Mouse (Mus musculus): ENCODE results near the gene Sh3bgrl3. TPM values are rescaled to one million over a fixed set of nuclear protein-coding genes. Genes with fewer than 3 reads are reported as not detected.

The Sh3bgrl3 gene
- polyA plus RNA-seq, 1 experiment from 2014 or later = 397 TPM

- Histone ChIP-seq H3K27me3 (ENCODE audit: control insufficient read depth, insufficient read depth, low read length) (no peaks in the 10 kb centered on the region), H3K9me3 (replicated peaks; ENCODE audit: control insufficient read depth, low read length) (no peaks in the 10 kb centered on the region), H3K4me2 (ENCODE audit: low read depth, low read length) (no peak within 1 kb of the TSS), H3K9ac (ENCODE audit: low read length) (no peak within 1 kb of the TSS), H3K36me3 (ENCODE audit: control insufficient read depth, insufficient read depth, low read length) (no peaks in the 10 kb centered on the region), H3K4me3 (replicated peaks; ENCODE audit: low read length) (peak within 1 kb of the TSS; percentile 5; the same call in 1 of the 2 replicates), H3K4me1 (ENCODE audit: control insufficient read depth, insufficient read depth, low read length) (no peaks in the 10 kb centered on the region), H3K27ac (ENCODE audit: low read length) (0 out of 2 replicates have a peak within 1 kb of the TSS, but pooled peaks have one; percentile 11)
- no peak for ATAC-seq (ENCODE audit: insufficient read depth, low FRiP score)
- WGBS = 55% methylated on average over 3 of the region's 3 CpGs
Measured at GRCm38 (mm10) chr4:134094923-134095547, 33.6 kb downstream of the Sh3bgrl3 start, which contains the start of gene Cd52. Gene Cd52 (minus strand): TSS chr4:134095082.

- Histone ChIP-seq H3K36me3 (ENCODE audit: control insufficient read depth, insufficient read depth, low read length) (no peaks in the 10 kb centered on the region), H3K4me2 (ENCODE audit: low read depth, low read length) (no peak overlapping the region), H3K4me1 (ENCODE audit: control insufficient read depth, insufficient read depth, low read length) (no peaks in the 10 kb centered on the region), H3K27ac (ENCODE audit: low read length) (no peak overlapping the region), H3K4me3 (replicated peaks; ENCODE audit: low read length) (peak overlapping the region; percentile 5; the same call in 1 of the 2 replicates), H3K9me3 (replicated peaks; ENCODE audit: control insufficient read depth, low read length) (no peaks in the 10 kb centered on the region), H3K27me3 (ENCODE audit: control insufficient read depth, insufficient read depth, low read length) (no peaks in the 10 kb centered on the region), H3K9ac (ENCODE audit: low read length) (no peak overlapping the region)
- no peak for ATAC-seq (ENCODE audit: insufficient read depth, low FRiP score)
- WGBS = 79% methylated on average over 7 of the region's 7 CpGs
Measured at GRCm38 (mm10) chr4:134094004-134094564, 34.5 kb downstream of the Sh3bgrl3 start.

GRCm38 (mm10) chr4:134092382-134093288 lies 36.0 kb downstream of the Sh3bgrl3 start:
- Histone ChIP-seq H3K27me3 (ENCODE audit: control insufficient read depth, insufficient read depth, low read length) (no peaks in the 10 kb centered on the region), H3K9ac (ENCODE audit: low read length) (no peak overlapping the region), H3K4me1 (ENCODE audit: control insufficient read depth, insufficient read depth, low read length) (no peaks in the 10 kb centered on the region), H3K27ac (ENCODE audit: low read length) (no peak overlapping the region), H3K4me3 (replicated peaks; ENCODE audit: low read length) (no peak overlapping the region), H3K4me2 (ENCODE audit: low read depth, low read length) (no peak overlapping the region), H3K9me3 (replicated peaks; ENCODE audit: control insufficient read depth, low read length) (no peaks in the 10 kb centered on the region), H3K36me3 (ENCODE audit: control insufficient read depth, insufficient read depth, low read length) (no peaks in the 10 kb centered on the region)
- ATAC-seq (ENCODE audit: insufficient read depth, low FRiP score) = no peak
- WGBS = 70% methylated on average over 6 of the region's 6 CpGs

GRCm38 (mm10) chr4:134091225-134091529 lies 37.4 kb downstream of the Sh3bgrl3 start:
- no peaks in the 10 kb centered on the region for H3K4me1 ChIP-seq (ENCODE audit: control insufficient read depth, insufficient read depth, low read length)
- H3K36me3 ChIP-seq (ENCODE audit: control insufficient read depth, insufficient read depth, low read length) = no peaks in the 10 kb centered on the region
- no peak overlapping the region for H3K4me3 ChIP-seq (replicated peaks; ENCODE audit: low read length)
- no peak for ATAC-seq (ENCODE audit: insufficient read depth, low FRiP score)
- H3K9me3 ChIP-seq (replicated peaks; ENCODE audit: control insufficient read depth, low read length) = no peaks in the 10 kb centered on the region
- no peak overlapping the region for H3K27ac ChIP-seq (ENCODE audit: low read length)
- H3K27me3 ChIP-seq (ENCODE audit: control insufficient read depth, insufficient read depth, low read length) = no peaks in the 10 kb centered on the region
- H3K4me2 ChIP-seq (ENCODE audit: low read depth, low read length) = no peak overlapping the region
- WGBS = 84% methylated on average over 6 of the region's 6 CpGs
- no peak overlapping the region for H3K9ac ChIP-seq (ENCODE audit: low read length)

GRCm38 (mm10) chr4:134090521-134091224 lies 37.9 kb downstream of the Sh3bgrl3 start:
- no peak overlapping the region for H3K27ac ChIP-seq (ENCODE audit: low read length)
- 80% methylated on average over 16 of the region's 16 CpGs for WGBS
- no peak overlapping the region for H3K9ac ChIP-seq (ENCODE audit: low read length)
- no peaks in the 10 kb centered on the region for H3K9me3 ChIP-seq (replicated peaks; ENCODE audit: control insufficient read depth, low read length)
- ATAC-seq (ENCODE audit: insufficient read depth, low FRiP score) = no peak
- no peaks in the 10 kb centered on the region for H3K4me1 ChIP-seq (ENCODE audit: control insufficient read depth, insufficient read depth, low read length)
- no peaks in the 10 kb centered on the region for H3K27me3 ChIP-seq (ENCODE audit: control insufficient read depth, insufficient read depth, low read length)
- no peak overlapping the region for H3K4me3 ChIP-seq (replicated peaks; ENCODE audit: low read length)
- H3K4me2 ChIP-seq (ENCODE audit: low read depth, low read length) = no peak overlapping the region
- no peaks in the 10 kb centered on the region for H3K36me3 ChIP-seq (ENCODE audit: control insufficient read depth, insufficient read depth, low read length)

- H3K4me1 ChIP-seq (ENCODE audit: control insufficient read depth, insufficient read depth, low read length) = no peaks in the 10 kb centered on the region
- ATAC-seq (ENCODE audit: insufficient read depth, low FRiP score) = no peak
- H3K27ac ChIP-seq (ENCODE audit: low read length) = no peak overlapping the region
- 79% methylated on average over 9 of the region's 9 CpGs for WGBS
- no peak overlapping the region for H3K4me3 ChIP-seq (replicated peaks; ENCODE audit: low read length)
- no peaks in the 10 kb centered on the region for H3K36me3 ChIP-seq (ENCODE audit: control insufficient read depth, insufficient read depth, low read length)
- no peaks in the 10 kb centered on the region for H3K9me3 ChIP-seq (replicated peaks; ENCODE audit: control insufficient read depth, low read length)
- no peaks in the 10 kb centered on the region for H3K27me3 ChIP-seq (ENCODE audit: control insufficient read depth, insufficient read depth, low read length)
- H3K9ac ChIP-seq (ENCODE audit: low read length) = no peak overlapping the region
- H3K4me2 ChIP-seq (ENCODE audit: low read depth, low read length) = no peak overlapping the region
Measured at GRCm38 (mm10) chr4:134089029-134089428, 39.6 kb downstream of the Sh3bgrl3 start.

GRCm38 (mm10) chr4:134087412-134087811 lies 41.2 kb downstream of the Sh3bgrl3 start:
- H3K36me3 ChIP-seq (ENCODE audit: control insufficient read depth, insufficient read depth, low read length) = no peaks in the 10 kb centered on the region
- no peaks in the 10 kb centered on the region for H3K27me3 ChIP-seq (ENCODE audit: control insufficient read depth, insufficient read depth, low read length)
- H3K4me3 ChIP-seq (replicated peaks; ENCODE audit: low read length) = no peak overlapping the region
- 26% methylated on average over 7 of the region's 7 CpGs for WGBS
- peak; percentile 54; the same call in 1 of the 2 replicates for ATAC-seq (ENCODE audit: insufficient read depth, low FRiP score)
- H3K27ac ChIP-seq (ENCODE audit: low read length) = no peak overlapping the region
- H3K9me3 ChIP-seq (replicated peaks; ENCODE audit: control insufficient read depth, low read length) = no peaks in the 10 kb centered on the region
- no peak overlapping the region for H3K9ac ChIP-seq (ENCODE audit: low read length)
- no peak overlapping the region for H3K4me2 ChIP-seq (ENCODE audit: low read depth, low read length)
- no peaks in the 10 kb centered on the region; the same call in 1 of the 2 replicates for H3K4me1 ChIP-seq (ENCODE audit: control insufficient read depth, insufficient read depth, low read length)

GRCm38 (mm10) chr4:134084999-134085398 lies 43.6 kb downstream of the Sh3bgrl3 start:
- Histone ChIP-seq H3K9me3 (replicated peaks; ENCODE audit: control insufficient read depth, low read length) (no peaks in the 10 kb centered on the region), H3K9ac (ENCODE audit: low read length) (no peak overlapping the region), H3K36me3 (ENCODE audit: control insufficient read depth, insufficient read depth, low read length) (no peaks in the 10 kb centered on the region), H3K4me2 (ENCODE audit: low read depth, low read length) (no peak overlapping the region), H3K27me3 (ENCODE audit: control insufficient read depth, insufficient read depth, low read length) (no peaks in the 10 kb centered on the region), H3K27ac (ENCODE audit: low read length) (no peak overlapping the region), H3K4me3 (replicated peaks; ENCODE audit: low read length) (no peak overlapping the region), H3K4me1 (ENCODE audit: control insufficient read depth, insufficient read depth, low read length) (peaks cover 4% of the 10 kb centered on the region)
- no peak for ATAC-seq (ENCODE audit: insufficient read depth, low FRiP score)
- WGBS = 86% methylated on average over 4 of the region's 4 CpGs
